Mouse (Mus musculus) liver, postnatal 0 days (tissue): ENCODE results near the gene Vps72.

Experiments used
- CTCF ChIP-seq: sonication (generic); IDR thresholded peaks from 2 replicates; pipeline ENCODE4 v1.5.1; 2016; ENCODE audit warnings: antibody characterized with exemption, low read depth
- EP300 ChIP-seq: IDR thresholded peaks from 2 replicates; pipeline ENCODE4 v1.6.1; 2016; ENCODE audit warnings: antibody characterized with exemption, low read depth, mild to moderate bottlenecking

DNA sequence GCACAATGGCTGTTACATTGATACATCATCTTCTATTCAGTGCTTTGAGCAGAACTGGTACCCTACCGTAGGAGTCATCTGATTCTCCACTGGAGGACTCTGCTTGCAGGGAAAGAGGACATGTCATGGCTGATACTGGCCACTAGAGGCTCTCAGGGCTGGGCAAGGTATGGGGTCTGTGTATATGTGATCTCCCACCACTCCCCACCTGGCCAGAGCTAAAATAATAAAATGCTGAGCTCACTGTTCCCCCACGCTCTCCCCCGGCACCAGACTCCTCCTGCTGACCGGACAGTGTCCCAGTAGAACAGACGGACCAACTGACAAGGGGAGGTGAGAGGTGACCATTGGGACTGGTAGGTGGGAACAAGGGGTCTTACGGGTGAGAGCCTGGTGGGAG, 13.4 kb downstream of the Vps72 start, which contains the start of gene Tmod4:
- TF ChIP-seq EP300 (no peak), CTCF (peak; percentile 65)
